Mouse (Mus musculus): ENCODE results near the gene Il1rl2. TPM values are rescaled to one million over a fixed set of nuclear protein-coding genes. Genes with fewer than 3 reads are reported as not detected.

The Il1rl2 gene
- 0.41 and 0.50 TPM in 2 replicates for polyA plus RNA-seq (2021; fragmentation: Nextera tagmentation)
- long read RNA-seq, experiment 1, partial matches to known transcripts, result 1 of 3 reads
- long read RNA-seq, experiment 1, other reads (novel, unspliced or antisense), result 1 of 3 reads
- long read RNA-seq, experiment 2, result 0 reads

DNA sequence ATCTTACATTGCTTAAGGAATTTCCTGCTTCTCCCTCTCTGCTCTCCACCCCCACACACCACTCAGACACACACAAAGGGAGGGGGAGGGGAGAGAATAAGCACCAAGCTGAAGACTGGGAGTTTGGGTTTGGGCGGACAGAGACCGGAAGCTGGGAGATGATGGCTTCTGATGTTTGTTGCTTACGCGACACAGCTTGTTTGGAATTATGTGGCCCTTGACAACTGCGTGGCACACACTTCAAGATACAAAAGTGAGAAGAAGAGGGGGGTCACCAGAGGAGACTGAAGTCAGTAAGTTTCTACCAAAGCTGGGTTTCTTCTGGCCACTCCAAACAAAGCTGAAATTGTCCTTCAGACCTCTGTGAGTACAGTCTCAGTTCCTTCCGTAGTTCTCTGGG is at the start of gene Il1rl2:
Gene Il1rl2, plus strand, starts transcription at position 154 of the 400 bp plus-strand sequence.

Other genes with a start within 250 kb of the Il1rl2 start
- 0.37 and 0.45 TPM in 2 replicates for gene Il1r1, start 99.5 kb upstream of the Il1rl2 start, polyA plus RNA-seq (2021; fragmentation: Nextera tagmentation)
- gene Il1rl1, start 105.0 kb downstream of the Il1rl2 start, polyA plus RNA-seq (2021; fragmentation: Nextera tagmentation), result 0.10 TPM in 1 of 2 replicates, not detected in the other
- gene Il18r1, start 140.9 kb downstream of the Il1rl2 start, polyA plus RNA-seq (2021; fragmentation: Nextera tagmentation), result not detected in 2 replicates
- not detected in 2 replicates for gene Il18rap, start 190.8 kb downstream of the Il1rl2 start, polyA plus RNA-seq (2021; fragmentation: Nextera tagmentation)